Mouse (Mus musculus): ENCODE measurements around the gene St7. TPM values are rescaled to one million over a fixed set of nuclear protein-coding genes. Genes with fewer than 3 reads are reported as not detected.

St7 gene
- total and polyA plus RNA-seq, 2 experiments from 2014 or later: 35.8 to 71.7 TPM

DNA sequence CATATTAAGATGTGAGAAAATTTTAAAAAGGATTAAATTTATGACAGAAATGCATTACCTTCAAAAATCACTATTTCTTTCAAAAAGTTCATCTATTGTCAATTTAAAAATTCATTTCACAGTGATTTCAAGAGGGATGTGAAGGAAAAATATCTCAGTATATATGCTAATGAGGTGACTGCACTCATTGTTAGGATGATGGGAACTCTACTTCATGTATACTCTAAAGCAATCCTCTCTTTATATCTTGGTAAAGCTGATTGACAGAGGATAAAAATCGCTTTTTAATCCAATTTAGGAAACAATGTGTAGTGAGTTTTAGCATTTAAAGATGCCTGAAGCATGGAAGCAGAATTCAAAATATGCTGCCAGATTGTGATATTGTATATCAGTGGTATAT is 220.6 kb downstream of the St7 start:
- no peak overlapping the region for H3K9ac ChIP-seq (replicated peaks; ENCODE audit: low read length)
- DNase-seq (ENCODE audit: low spot score) (no peak), ATAC-seq (no peak)

DNA sequence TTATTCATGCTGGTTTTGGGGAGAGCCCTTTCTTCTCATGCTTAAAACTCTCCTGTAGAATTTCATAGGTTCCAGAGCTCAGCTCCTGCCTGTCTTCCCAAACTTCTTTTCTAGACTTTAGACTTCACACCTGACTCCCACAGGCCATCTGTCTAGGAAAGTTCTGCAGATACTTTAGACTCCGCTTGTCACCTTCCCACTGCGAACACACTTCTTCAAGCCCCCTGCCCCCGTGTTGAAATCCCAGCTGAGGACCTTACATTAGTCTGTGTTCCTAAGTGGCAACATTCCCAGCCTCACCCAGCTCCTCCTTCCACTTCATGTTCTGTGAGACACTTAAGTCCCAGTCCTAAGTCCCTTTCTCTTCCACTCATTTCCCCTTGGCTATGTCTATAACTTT is 221.6 kb downstream of the St7 start:
- no peaks in the 10 kb centered on the region for H3K27me3 ChIP-seq (ENCODE audit: insufficient read depth, low read length)
- ATAC-seq: no peak
- H3K4me2 ChIP-seq (ENCODE audit: low read depth, low read length): no peak overlapping the region
- no peak overlapping the region for H3K4me3 ChIP-seq (ENCODE audit: low read length)
- no peak overlapping the region for H3K27ac ChIP-seq
- no peaks in the 10 kb centered on the region for H3K4me1 ChIP-seq (ENCODE audit: insufficient read depth, low read length)
- H3K36me3 ChIP-seq (ENCODE audit: insufficient read depth, low read length): peaks cover 4% of the 10 kb centered on the region; the same call in 1 of the 2 replicates
- H3K9me3 ChIP-seq (ENCODE audit: low read length): no peaks in the 10 kb centered on the region
- TF ChIP-seq CTCF (IDR thresholded peaks at IDR 0.05; ENCODE audit: low read depth): no peak
- H3K9ac ChIP-seq (replicated peaks; ENCODE audit: low read length): no peak overlapping the region
- no peak for DNase-seq (ENCODE audit: low spot score)
- 90% methylated on average over 3 of the region's 3 CpGs for WGBS

More for the DNA sequence above, 220.6 kb downstream of the St7 start:
- TF ChIP-seq CTCF (IDR thresholded peaks at IDR 0.05; ENCODE audit: low read depth): no peak
- no peaks in the 10 kb centered on the region for H3K4me1 ChIP-seq (ENCODE audit: insufficient read depth, low read length)
- H3K4me3 ChIP-seq (ENCODE audit: low read length): no peak overlapping the region
- WGBS: 60% methylated on average over 1 of the region's 1 CpGs
- no peaks in the 10 kb centered on the region; the same call in 1 of the 2 replicates for H3K36me3 ChIP-seq (ENCODE audit: insufficient read depth, low read length)
- no peak overlapping the region for H3K4me2 ChIP-seq (ENCODE audit: low read depth, low read length)
- no peaks in the 10 kb centered on the region for H3K27me3 ChIP-seq (ENCODE audit: insufficient read depth, low read length)
- no peak overlapping the region for H3K27ac ChIP-seq
- H3K9me3 ChIP-seq (ENCODE audit: low read length): no peaks in the 10 kb centered on the region

DNA sequence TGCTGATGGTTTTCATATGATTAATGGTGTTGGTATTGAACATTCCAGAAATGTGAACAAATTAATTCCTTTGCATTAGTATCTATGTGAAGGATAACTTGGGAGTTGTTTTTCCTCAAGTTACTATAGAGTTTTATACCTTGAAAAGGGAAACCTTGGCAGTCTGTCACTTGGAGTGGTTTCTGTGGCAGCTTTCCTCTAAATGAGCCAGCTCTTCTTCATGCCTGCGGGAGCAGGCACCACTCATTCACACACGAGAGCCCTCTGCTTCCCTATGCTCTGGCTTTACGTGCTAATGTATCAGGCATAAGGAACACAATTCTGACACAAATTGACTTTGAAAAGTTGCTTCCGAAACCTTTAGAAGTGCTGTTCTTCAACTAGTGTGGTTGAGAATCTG is 224.5 kb downstream of the St7 start:
- no peak overlapping the region for H3K4me2 ChIP-seq (ENCODE audit: low read depth, low read length)
- H3K27me3 ChIP-seq (ENCODE audit: insufficient read depth, low read length): no peaks in the 10 kb centered on the region
- peak; percentile 7 for DNase-seq (ENCODE audit: low spot score)
- WGBS: 61% methylated on average over 4 of the region's 4 CpGs
- TF ChIP-seq CTCF (IDR thresholded peaks at IDR 0.05; ENCODE audit: low read depth): no peak
- H3K27ac ChIP-seq: no peak overlapping the region
- ATAC-seq: no peak
- H3K4me3 ChIP-seq (ENCODE audit: low read length): no peak overlapping the region
- H3K9ac ChIP-seq (replicated peaks; ENCODE audit: low read length): no peak overlapping the region
- no peaks in the 10 kb centered on the region for H3K4me1 ChIP-seq (ENCODE audit: insufficient read depth, low read length)
- H3K9me3 ChIP-seq (ENCODE audit: low read length): no peaks in the 10 kb centered on the region
- H3K36me3 ChIP-seq (ENCODE audit: insufficient read depth, low read length): peaks cover 4% of the 10 kb centered on the region; the same call in 1 of the 2 replicates

DNA sequence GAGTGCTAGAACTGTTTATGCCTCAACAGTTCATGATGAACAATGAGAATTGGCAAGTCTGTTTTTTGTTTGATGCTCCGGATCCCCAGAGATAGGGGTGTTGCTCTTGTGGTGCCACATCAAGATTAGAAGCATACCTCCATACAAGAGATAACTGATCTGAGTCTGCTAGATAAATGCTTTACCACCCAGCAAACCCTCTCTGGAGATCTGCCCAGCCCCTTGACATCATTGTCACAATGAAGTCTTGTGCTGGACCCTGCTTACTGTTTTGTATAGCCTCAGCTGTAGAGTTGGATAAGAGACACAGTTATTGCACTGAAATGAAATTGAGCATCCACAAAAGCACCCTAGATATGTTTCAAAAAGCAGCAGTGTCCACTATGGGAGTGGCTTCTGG is 229.4 kb downstream of the St7 start:
- no peak overlapping the region for H3K9ac ChIP-seq (replicated peaks; ENCODE audit: low read length)
- 91% methylated on average over 1 of the region's 1 CpGs for WGBS
- DNase-seq (ENCODE audit: low spot score) (no peak), ATAC-seq (no peak)
- H3K27me3 ChIP-seq (ENCODE audit: insufficient read depth, low read length): no peaks in the 10 kb centered on the region
- H3K4me3 ChIP-seq (ENCODE audit: low read length): no peak overlapping the region
- no peaks in the 10 kb centered on the region for H3K9me3 ChIP-seq (ENCODE audit: low read length)
- no peak overlapping the region for H3K4me2 ChIP-seq (ENCODE audit: low read depth, low read length)
- no peak for TF ChIP-seq CTCF (IDR thresholded peaks at IDR 0.05; ENCODE audit: low read depth)
- peaks cover 4% of the 10 kb centered on the region; the same call in 1 of the 2 replicates for H3K36me3 ChIP-seq (ENCODE audit: insufficient read depth, low read length)
- no peaks in the 10 kb centered on the region for H3K4me1 ChIP-seq (ENCODE audit: insufficient read depth, low read length)
- H3K27ac ChIP-seq: no peak overlapping the region

DNA sequence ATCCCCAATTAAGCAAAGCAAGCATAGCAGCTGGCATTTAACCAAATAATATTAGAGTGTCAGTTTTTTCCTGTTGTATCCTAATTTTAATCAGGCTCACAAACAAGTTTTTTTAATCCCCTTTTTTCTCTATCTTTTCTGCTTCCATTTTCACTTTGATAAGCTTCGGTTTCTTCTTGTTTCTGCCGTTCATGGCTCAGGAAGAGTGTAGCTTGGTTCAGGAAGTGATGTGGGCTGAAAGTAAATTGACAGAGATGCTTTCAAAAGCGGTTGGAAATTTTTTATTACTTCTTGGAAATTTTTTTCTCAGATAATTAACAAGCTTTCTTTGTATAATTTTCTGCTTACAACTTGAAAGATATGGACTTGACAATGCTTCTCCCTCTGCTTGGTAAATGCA is 230.2 kb downstream of the St7 start:
- peaks cover 4% of the 10 kb centered on the region; the same call in 1 of the 2 replicates for H3K36me3 ChIP-seq (ENCODE audit: insufficient read depth, low read length)
- no peaks in the 10 kb centered on the region for H3K9me3 ChIP-seq (ENCODE audit: low read length)
- no peaks in the 10 kb centered on the region for H3K27me3 ChIP-seq (ENCODE audit: insufficient read depth, low read length)
- H3K4me1 ChIP-seq (ENCODE audit: insufficient read depth, low read length): no peaks in the 10 kb centered on the region
- no peak overlapping the region for H3K4me2 ChIP-seq (ENCODE audit: low read depth, low read length)
- ATAC-seq: no peak
- no peak overlapping the region for H3K9ac ChIP-seq (replicated peaks; ENCODE audit: low read length)
- no peak overlapping the region for H3K4me3 ChIP-seq (ENCODE audit: low read length)
- WGBS: 87% methylated on average over 3 of the region's 3 CpGs
- no peak for DNase-seq (ENCODE audit: low spot score)
- no peak overlapping the region for H3K27ac ChIP-seq
- no peak for TF ChIP-seq CTCF (IDR thresholded peaks at IDR 0.05; ENCODE audit: low read depth)

DNA sequence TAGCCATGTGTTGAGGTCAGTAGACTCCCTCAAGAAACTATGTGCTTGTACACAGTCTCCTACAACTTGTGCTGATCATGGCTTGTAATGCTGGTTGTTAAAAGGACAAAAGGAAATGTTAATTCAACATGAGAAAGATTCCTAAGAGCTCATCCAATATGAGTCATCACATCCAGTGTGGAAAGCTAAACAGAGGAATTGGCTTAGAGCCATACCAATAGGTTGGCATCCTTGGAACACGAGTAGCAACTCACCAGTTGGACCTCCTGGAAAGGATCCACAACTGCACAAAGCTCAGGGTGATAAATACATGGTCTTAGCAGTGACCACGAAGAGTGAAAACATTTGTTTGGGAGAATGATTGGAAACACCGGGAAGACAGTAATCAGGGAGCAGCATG is 230.6 kb downstream of the St7 start:
- H3K9me3 ChIP-seq (ENCODE audit: low read length): no peaks in the 10 kb centered on the region
- H3K4me2 ChIP-seq (ENCODE audit: low read depth, low read length): no peak overlapping the region
- H3K9ac ChIP-seq (replicated peaks; ENCODE audit: low read length): no peak overlapping the region
- no peak for ATAC-seq
- H3K36me3 ChIP-seq (ENCODE audit: insufficient read depth, low read length): peaks cover 4% of the 10 kb centered on the region; the same call in 1 of the 2 replicates
- H3K4me3 ChIP-seq (ENCODE audit: low read length): no peak overlapping the region
- 46% methylated on average over 3 of the region's 3 CpGs for WGBS
- DNase-seq (ENCODE audit: low spot score): peak; percentile 9
- no peaks in the 10 kb centered on the region for H3K27me3 ChIP-seq (ENCODE audit: insufficient read depth, low read length)
- H3K27ac ChIP-seq: no peak overlapping the region
- no peaks in the 10 kb centered on the region for H3K4me1 ChIP-seq (ENCODE audit: insufficient read depth, low read length)
- no peak for TF ChIP-seq CTCF (IDR thresholded peaks at IDR 0.05; ENCODE audit: low read depth)

DNA sequence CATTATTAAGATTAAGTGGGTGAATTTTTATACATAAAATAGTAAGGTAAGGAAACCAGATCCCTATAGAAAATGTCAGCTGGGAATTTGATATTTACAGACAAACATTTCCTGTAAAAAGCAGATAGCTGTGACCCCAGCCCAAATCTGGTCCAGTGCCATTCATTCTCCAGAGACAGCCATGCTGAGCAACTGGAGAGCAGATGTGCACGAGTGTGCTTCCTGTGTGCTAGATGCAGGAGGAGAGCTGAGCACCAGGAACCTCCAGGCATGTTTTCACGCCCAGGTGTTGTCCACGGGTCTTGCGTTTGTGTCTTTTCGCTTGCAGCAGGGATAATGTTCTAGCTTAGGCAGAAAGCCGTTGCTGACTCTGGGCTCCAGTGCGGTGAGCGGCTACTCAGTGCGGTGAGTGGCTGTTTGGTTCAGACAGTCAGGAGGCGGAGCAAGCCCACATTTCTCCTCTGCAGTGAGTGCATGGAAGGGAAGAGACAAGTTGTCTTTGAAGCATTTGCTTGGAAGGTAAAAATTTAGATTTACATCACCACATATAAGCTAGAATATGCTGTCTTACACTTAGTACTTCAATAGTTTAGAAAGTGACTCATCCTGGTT is 231.3 kb downstream of the St7 start:
- WGBS: 85% methylated on average over 10 of the region's 10 CpGs
- no peak overlapping the region for H3K4me2 ChIP-seq (ENCODE audit: low read depth, low read length)
- DNase-seq (ENCODE audit: low spot score) (no peak), ATAC-seq (no peak)
- H3K9me3 ChIP-seq (ENCODE audit: low read length): no peaks in the 10 kb centered on the region
- no peaks in the 10 kb centered on the region for H3K4me1 ChIP-seq (ENCODE audit: insufficient read depth, low read length)
- peaks cover 3% of the 10 kb centered on the region; the same call in 1 of the 2 replicates for H3K36me3 ChIP-seq (ENCODE audit: insufficient read depth, low read length)
- TF ChIP-seq CTCF (IDR thresholded peaks at IDR 0.05; ENCODE audit: low read depth): no peak
- no peaks in the 10 kb centered on the region for H3K27me3 ChIP-seq (ENCODE audit: insufficient read depth, low read length)
- H3K27ac ChIP-seq: no peak overlapping the region
- no peak overlapping the region for H3K9ac ChIP-seq (replicated peaks; ENCODE audit: low read length)
- H3K4me3 ChIP-seq (ENCODE audit: low read length): no peak overlapping the region
